Mouse (Mus musculus): Measurements from ENCODE around the gene Lman2l. TPM values are rescaled to one million over a fixed set of nuclear protein-coding genes. Genes with fewer than 3 reads are reported as not detected.

Lman2l gene
- total RNA-seq, 2 experiments from 2014 or later: 5.9 to 25.0 TPM

GRCm38 (mm10) chr1:36371934-36372845 is 72.9 kb downstream of the Lman2l start, which contains the start of gene Fer1l5:
Gene Fer1l5 (plus strand): TSS chr1:36372291.
- ATAC-seq (replicated peaks; ENCODE audit: poor library complexity, severe bottlenecking): no peak

- ATAC-seq (replicated peaks; ENCODE audit: poor library complexity, severe bottlenecking): no peak
Observed at GRCm38 (mm10) chr1:36370918-36371317, 74.2 kb downstream of the Lman2l start.

Other genes with a start within 250 kb of the Lman2l start
- gene Uggt1, start 200.6 kb downstream of the Lman2l start, total RNA-seq (2014; fragmentation: Nextera tagmentation): 63.8 and 67.1 TPM in 2 replicates
- 155 and 170 TPM in 2 replicates for gene Uggt1, start 200.6 kb downstream of the Lman2l start, total RNA-seq (2017)
- 9.8 and 13.1 TPM in 2 replicates for gene Neurl3, start 170.6 kb downstream of the Lman2l start, total RNA-seq (2014; fragmentation: Nextera tagmentation)
- gene Neurl3, start 170.6 kb downstream of the Lman2l start, total RNA-seq (2017): 14.4 and 17.5 TPM in 2 replicates
- gene Arid5a, start 137.5 kb downstream of the Lman2l start, total RNA-seq (2014; fragmentation: Nextera tagmentation): 36.0 and 42.2 TPM in 2 replicates
- 33.7 and 33.9 TPM in 2 replicates for gene Arid5a, start 137.5 kb downstream of the Lman2l start, total RNA-seq (2017)
- gene Kansl3, start 76.1 kb downstream of the Lman2l start, total RNA-seq (2014; fragmentation: Nextera tagmentation): 37.2 and 57.8 TPM in 2 replicates
- gene Kansl3, start 76.1 kb downstream of the Lman2l start, total RNA-seq (2017): 36.9 and 40.2 TPM in 2 replicates
- not detected in 2 replicates for gene Fer1l5, start 73.0 kb downstream of the Lman2l start, total RNA-seq (2014; fragmentation: Nextera tagmentation)
- 0.77 TPM in 1 of 2 replicates, not detected in the other for gene Fer1l5, start 73.0 kb downstream of the Lman2l start, total RNA-seq (2017)
- 7.6 and 14.1 TPM in 2 replicates for gene Cnnm4, start 26.3 kb upstream of the Lman2l start, total RNA-seq (2014; fragmentation: Nextera tagmentation)
- 4.4 and 6.1 TPM in 2 replicates for gene Cnnm4, start 26.3 kb upstream of the Lman2l start, total RNA-seq (2017)
- 14.7 and 28.8 TPM in 2 replicates for gene Cnnm3, start 66.6 kb upstream of the Lman2l start, total RNA-seq (2014; fragmentation: Nextera tagmentation)
- gene Cnnm3, start 66.6 kb upstream of the Lman2l start, total RNA-seq (2017): 9.3 and 14.4 TPM in 2 replicates
- gene Ankrd23, start 91.6 kb upstream of the Lman2l start, total RNA-seq (2014; fragmentation: Nextera tagmentation): 7.0 and 12.2 TPM in 2 replicates
- 5.8 and 8.4 TPM in 2 replicates for gene Ankrd23, start 91.6 kb upstream of the Lman2l start, total RNA-seq (2017)
- gene Gm42417, start 94.2 kb upstream of the Lman2l start, total RNA-seq (2014; fragmentation: Nextera tagmentation): not detected in 2 replicates
- gene Gm42417, start 94.2 kb upstream of the Lman2l start, total RNA-seq (2017): 0.93 TPM in 1 of 2 replicates, not detected in the other
- 4.9 and 6.5 TPM in 2 replicates for gene Ankrd39, start 102.2 kb upstream of the Lman2l start, total RNA-seq (2014; fragmentation: Nextera tagmentation)
- 3.1 and 7.2 TPM in 2 replicates for gene Ankrd39, start 102.2 kb upstream of the Lman2l start, total RNA-seq (2017)
- gene Sema4c, start 113.1 kb upstream of the Lman2l start, total RNA-seq (2014; fragmentation: Nextera tagmentation): 2.0 and 2.3 TPM in 2 replicates
- gene Sema4c, start 113.1 kb upstream of the Lman2l start, total RNA-seq (2017): 1.9 and 2.1 TPM in 2 replicates
- 3.6 TPM in 1 of 2 replicates, not detected in the other for gene Fam178b, start 237.9 kb upstream of the Lman2l start, total RNA-seq (2014; fragmentation: Nextera tagmentation)
- gene Fam178b, start 237.9 kb upstream of the Lman2l start, total RNA-seq (2017): not detected in 2 replicates
- 609 and 614 TPM in 2 replicates for gene Cox5b, start 246.2 kb upstream of the Lman2l start, total RNA-seq (2014; fragmentation: Nextera tagmentation)
- 494 and 585 TPM in 2 replicates for gene Cox5b, start 246.2 kb upstream of the Lman2l start, total RNA-seq (2017)